Mouse (Mus musculus) MEL (cell line): ENCODE results near the gene Zfp36l1. TPM values are rescaled to one million over a fixed set of nuclear protein-coding genes. Genes with fewer than 3 reads are reported as not detected.

Experiments
- polyA plus RNA-seq, 2 experiments: library from polyadenylated mRNA; stranded (reverse) in 1 of 2; unstranded in 1 of 2; fragments of >175 nt in 1 of 2; fragments of >200 nt in 1 of 2; gene quantifications; 2 replicates each; pipeline versions ENCODE4 v1.2.1 to v1.2.4; 2012; ENCODE audit warnings: low replicate concordance in 2 of 2, low read depth in 1 of 2; ENCODE audit not compliant: insufficient read length in 2 of 2, insufficient read depth in 1 of 2, missing spikeins in 1 of 2
- total RNA-seq: library from RNA; depleted of rRNA; stranded (reverse); fragments of 300-350 nt; gene quantifications from 2 replicates; pipeline ENCODE4 v1.2.3, GENCODE M21; 2012; rRNA removed

Zfp36l1 gene
- total and polyA plus RNA-seq, 3 experiments: 1.2 to 22.5 TPM; not detected in 1

Other genes starting within 250 kb of the Zfp36l1 start
- 7.8 and 8.8 TPM in 2 replicates for gene Actn1, start 147.4 kb upstream of the Zfp36l1 start, total RNA-seq
- gene Actn1, start 147.4 kb upstream of the Zfp36l1 start, polyA plus RNA-seq: 10 to 100 TPM in 1 of 2 experiments, not detected in 1; 27.0 TPM